Mouse (Mus musculus) testis, postnatal 10 days (tissue): ENCODE results near the gene Olfr906.

Experiments used
- DNase-seq: peaks from one replicate; pipeline ENCODE4 v3.0.0; 2021; ENCODE audit warnings: low spot score

Gene Olfr906

GRCm38 (mm10) chr9:38486785-38487184 is at the start of gene Olfr906:
Gene Olfr906 (plus strand): TSS chr9:38487085.
- no peak for DNase-seq

- no peak for DNase-seq
These were observed 39.5 kb upstream of the Olfr906 start, which contains the start of gene Olfr902 for GRCm38 (mm10) chr9:38447352-38447751. Gene Olfr902 (plus strand): TSS chr9:38447652.

GRCm38 (mm10) chr9:38462844-38463243 is 24.0 kb upstream of the Olfr906 start, which contains the start of gene Olfr904:
Gene Olfr904 (plus strand): TSS chr9:38463144.
- no peak for DNase-seq

- DNase-seq, result no peak
These were observed 16.1 kb upstream of the Olfr906 start, which contains the start of gene Olfr905 for GRCm38 (mm10) chr9:38470807-38471206. Gene Olfr905 (plus strand): TSS chr9:38471107.

- DNase-seq, result no peak
These were observed 8.6 kb downstream of the Olfr906 start, which contains the start of gene Olfr907 for GRCm38 (mm10) chr9:38495501-38495900. Gene Olfr907 (plus strand): TSS chr9:38495801.

GRCm38 (mm10) chr9:38512353-38512752 is 25.5 kb downstream of the Olfr906 start:
- DNase-seq, result no peak

- DNase-seq, result no peak
These were observed 34.4 kb downstream of the Olfr906 start, which contains the start of gene Olfr911-ps1 for GRCm38 (mm10) chr9:38521280-38521679. Gene Olfr911-ps1 (plus strand): TSS chr9:38521580.

GRCm38 (mm10) chr9:38537549-38537948 is 50.7 kb downstream of the Olfr906 start, which contains the start of gene Olfr910:
Gene Olfr910 (plus strand): TSS chr9:38537849.
- no peak for DNase-seq
